Mouse (Mus musculus) cortical plate, adult 2 months (tissue): ENCODE results near the gene Snta1.

ENCODE experiments used
- CTCF ChIP-seq: fragments of 200-500 bp; IDR thresholded peaks from 2 replicates; pipeline ENCODE4 v1.5.1; 2011; ENCODE audit warnings: mild to moderate bottlenecking, control low read depth, low read length; ENCODE audit not compliant: insufficient read depth; ENCODE audit errors: extremely low read depth
- POLR2A ChIP-seq: fragments of 200-500 bp; IDR thresholded peaks from 2 replicates; pipeline ENCODE4 v1.6.1; 2011; ENCODE audit warnings: mild to moderate bottlenecking, low read length, control low read depth; ENCODE audit not compliant: insufficient read depth; ENCODE audit errors: extremely low read depth

DNA sequence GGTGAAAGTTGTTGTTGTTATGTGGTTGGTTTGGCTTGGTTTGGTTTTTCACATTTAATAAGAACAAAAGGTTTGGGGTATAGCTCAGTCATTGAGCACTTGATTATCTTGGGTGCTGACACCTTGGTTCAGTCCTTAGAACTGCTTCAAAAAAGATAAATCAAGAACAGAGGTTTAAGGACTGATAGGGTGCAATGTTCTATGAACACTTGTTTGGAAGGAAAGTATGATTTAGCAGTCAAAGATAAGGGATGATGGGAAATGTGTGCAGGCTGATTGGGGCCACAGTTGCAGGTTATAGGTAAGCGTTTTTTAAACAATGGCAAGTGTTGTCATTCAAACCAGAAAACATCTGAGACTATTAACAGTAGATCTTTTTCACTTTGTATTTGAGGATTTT is 46.2 kb upstream of the Snta1 start:
- no peak for TF ChIP-seq POLR2A
- no peak for TF ChIP-seq CTCF
